Mouse (Mus musculus): ENCODE data around the gene Cxcl15. TPM values are rescaled to one million over a fixed set of nuclear protein-coding genes. Genes with fewer than 3 reads are reported as not detected.
"Not testable (repeated sequence)": the region's sequence is repeated elsewhere in the genome, so short reads cannot be mapped to it uniquely, and the experiment has no call there.

Gene Cxcl15
- polyA plus RNA-seq, 2 experiments, result 0.09 to 0.33 TPM

DNA sequence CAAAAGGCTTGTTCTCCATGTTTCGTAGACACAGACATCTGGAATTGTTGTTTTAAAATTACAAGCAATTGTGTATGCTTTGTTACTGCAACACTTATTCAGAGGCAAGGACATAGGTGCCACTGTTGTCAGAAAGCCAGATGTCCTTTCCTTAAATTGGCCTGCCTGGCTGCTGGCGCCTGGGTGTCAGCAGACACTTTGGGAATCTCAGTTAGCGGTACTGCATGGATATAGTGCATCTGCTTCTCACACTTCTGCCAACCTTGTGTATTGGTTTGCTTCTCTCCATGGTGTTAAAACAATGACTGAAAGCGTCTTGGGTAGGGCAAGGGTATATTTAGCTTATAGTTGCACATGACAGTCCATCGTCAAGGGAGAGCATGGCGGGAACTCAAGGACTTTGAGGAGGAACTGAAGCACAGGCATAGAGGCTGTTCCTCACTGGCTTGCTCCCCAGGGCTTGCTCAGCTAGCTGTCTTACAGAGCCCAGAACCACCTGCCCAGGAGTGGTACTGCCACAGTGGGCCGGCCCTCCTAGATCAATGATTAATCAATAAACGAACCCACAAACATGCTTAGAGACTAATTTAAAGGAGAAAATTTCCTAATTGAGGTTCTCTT is 38.5 kb downstream of the Cxcl15 start:
- Histone ChIP-seq H3K4me3 (replicated peaks; ENCODE audit: low read length) (no peak overlapping the region), H3K27ac (replicated peaks; ENCODE audit: low read depth, low read length) (peak overlapping the region; percentile 58; the same call in 1 of the 2 replicates), H3K9me3 (ENCODE audit: control insufficient read depth, low read length) (no peaks in the 10 kb centered on the region), H3K36me3 (ENCODE audit: control insufficient read depth, insufficient read depth, low read length) (no peaks in the 10 kb centered on the region), H3K4me1 (ENCODE audit: control insufficient read depth, insufficient read depth, low read length) (peaks cover 3% of the 10 kb centered on the region; the same call in 1 of the 2 replicates), H3K9ac (ENCODE audit: low read depth, low read length, severe bottlenecking) (no peak overlapping the region), H3K4me2 (replicated peaks; ENCODE audit: low read depth, low read length, severe bottlenecking) (no peak overlapping the region), H3K27me3 (ENCODE audit: control insufficient read depth, insufficient read depth, low read length) (no peaks in the 10 kb centered on the region)
- ATAC-seq (ENCODE audit: low FRiP score, low read depth), result 0 out of 2 replicates have a peak, but pooled peaks have one; percentile 57
- no peak for DNase-seq (ENCODE audit: low spot score)
- TF ChIP-seq POLR2A (IDR thresholded peaks at IDR 0.05; ENCODE audit: borderline replicate concordance, extremely low read depth, insufficient read depth, insufficient read length), result no peak
- WGBS, result 72% methylated on average over 8 of the region's 8 CpGs

DNA sequence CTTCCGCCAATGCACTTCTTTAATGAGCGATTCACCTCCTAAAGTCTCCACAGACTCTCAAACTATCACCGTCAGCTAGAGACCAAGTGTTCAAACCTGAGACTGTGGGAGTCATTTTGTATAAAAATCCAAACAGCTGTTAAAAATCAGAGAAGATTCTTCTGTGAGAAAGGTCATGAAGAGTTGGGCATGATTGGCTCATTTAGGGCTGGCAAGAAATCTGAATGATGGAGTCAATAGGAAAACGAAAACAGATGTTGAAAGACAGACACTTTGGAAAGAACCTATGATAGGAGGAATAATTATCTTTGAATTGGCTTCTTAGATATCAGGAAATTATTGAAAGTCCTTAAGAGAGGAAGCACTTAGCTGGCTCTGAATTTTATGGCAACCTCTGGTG is 40.1 kb downstream of the Cxcl15 start:
- DNase-seq (ENCODE audit: low spot score), result no peak
- no peak for TF ChIP-seq POLR2A (IDR thresholded peaks at IDR 0.05; ENCODE audit: borderline replicate concordance, extremely low read depth, insufficient read depth, insufficient read length)
- no peaks in the 10 kb centered on the region for H3K9me3 ChIP-seq (ENCODE audit: control insufficient read depth, low read length)
- ATAC-seq (ENCODE audit: low FRiP score, low read depth), result no peak
- no peak overlapping the region for H3K4me2 ChIP-seq (replicated peaks; ENCODE audit: low read depth, low read length, severe bottlenecking)
- no peak overlapping the region for H3K9ac ChIP-seq (ENCODE audit: low read depth, low read length, severe bottlenecking)
- H3K4me1 ChIP-seq (ENCODE audit: control insufficient read depth, insufficient read depth, low read length), result peaks cover 3% of the 10 kb centered on the region; the same call in 1 of the 2 replicates
- 78% methylated on average over 4 of the region's 4 CpGs for WGBS
- no peaks in the 10 kb centered on the region for H3K27me3 ChIP-seq (ENCODE audit: control insufficient read depth, insufficient read depth, low read length)
- H3K4me3 ChIP-seq (replicated peaks; ENCODE audit: low read length), result no peak overlapping the region
- no peaks in the 10 kb centered on the region for H3K36me3 ChIP-seq (ENCODE audit: control insufficient read depth, insufficient read depth, low read length)
- H3K27ac ChIP-seq (replicated peaks; ENCODE audit: low read depth, low read length), result no peak overlapping the region

GRCm38 (mm10) chr5:90838582-90838981 is 44.2 kb downstream of the Cxcl15 start:
- no peak overlapping the region for H3K4me3 ChIP-seq (replicated peaks; ENCODE audit: low read length)
- ATAC-seq (ENCODE audit: low FRiP score, low read depth) (no peak), DNase-seq (ENCODE audit: low spot score) (no peak)
- H3K27ac ChIP-seq (replicated peaks; ENCODE audit: low read depth, low read length), result no peak overlapping the region
- no peaks in the 10 kb centered on the region for H3K4me1 ChIP-seq (ENCODE audit: control insufficient read depth, insufficient read depth, low read length)
- H3K36me3 ChIP-seq (ENCODE audit: control insufficient read depth, insufficient read depth, low read length), result no peaks in the 10 kb centered on the region
- H3K27me3 ChIP-seq (ENCODE audit: control insufficient read depth, insufficient read depth, low read length), result no peaks in the 10 kb centered on the region
- TF ChIP-seq POLR2A (IDR thresholded peaks at IDR 0.05; ENCODE audit: borderline replicate concordance, extremely low read depth, insufficient read depth, insufficient read length), result no peak
- 68% methylated on average over 5 of the region's 5 CpGs for WGBS
- no peak overlapping the region for H3K9ac ChIP-seq (ENCODE audit: low read depth, low read length, severe bottlenecking)
- H3K9me3 ChIP-seq (ENCODE audit: control insufficient read depth, low read length), result no peaks in the 10 kb centered on the region
- H3K4me2 ChIP-seq (replicated peaks; ENCODE audit: low read depth, low read length, severe bottlenecking), result no peak overlapping the region

DNA sequence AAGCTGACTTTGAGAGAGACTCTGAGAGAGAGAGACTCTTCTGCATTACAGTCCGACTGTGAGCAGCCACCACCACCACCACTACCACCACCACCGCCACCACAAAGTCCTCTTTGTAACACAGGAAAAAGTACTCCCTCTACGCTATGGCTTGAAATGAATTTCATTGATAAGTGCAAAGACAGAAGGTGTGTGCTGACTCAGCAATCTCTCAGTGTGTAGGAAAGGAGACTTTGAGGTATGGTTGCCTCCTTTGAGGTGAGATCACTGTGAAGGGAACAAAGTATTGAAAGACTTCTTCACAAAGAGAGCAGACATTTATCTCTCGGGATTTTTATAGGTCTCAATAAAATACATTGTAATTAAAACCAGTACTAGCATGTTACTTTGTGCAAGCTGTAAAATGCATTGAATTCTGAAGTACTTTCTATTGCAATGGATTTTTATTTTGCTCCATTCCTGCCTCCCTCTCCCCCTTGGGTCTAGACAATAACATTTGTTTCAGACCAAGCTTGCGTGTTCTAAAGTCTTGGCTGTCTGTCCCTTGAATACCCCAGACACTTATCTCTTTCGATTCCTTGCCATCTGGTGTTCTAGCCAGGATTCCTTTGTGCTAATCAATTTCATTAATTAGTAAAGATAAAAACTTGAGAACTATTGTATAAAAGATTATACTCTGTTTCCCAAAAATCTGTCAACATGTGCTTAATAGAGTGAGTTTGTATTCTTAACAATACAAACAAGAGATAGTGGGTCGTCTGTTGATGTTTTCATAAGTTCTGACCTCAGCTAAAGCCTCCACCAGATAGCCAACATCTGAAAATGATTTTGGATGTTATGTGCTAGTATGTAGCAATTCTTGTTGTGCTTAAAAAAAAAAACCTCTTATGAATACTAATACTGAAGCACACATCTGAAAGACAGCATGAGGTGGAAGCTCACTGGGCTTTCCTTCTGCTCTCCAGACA is 46.9 kb downstream of the Cxcl15 start:
- DNase-seq (ENCODE audit: low spot score) (peak; percentile 33), ATAC-seq (ENCODE audit: low FRiP score, low read depth) (no peak; the same call in 1 of the 2 replicates)
- no peaks in the 10 kb centered on the region for H3K4me1 ChIP-seq (ENCODE audit: control insufficient read depth, insufficient read depth, low read length)
- TF ChIP-seq POLR2A (IDR thresholded peaks at IDR 0.05; ENCODE audit: borderline replicate concordance, extremely low read depth, insufficient read depth, insufficient read length), result no peak
- no peak overlapping the region for H3K9ac ChIP-seq (ENCODE audit: low read depth, low read length, severe bottlenecking)
- H3K27me3 ChIP-seq (ENCODE audit: control insufficient read depth, insufficient read depth, low read length), result no peaks in the 10 kb centered on the region
- 59% methylated on average over 7 of the region's 7 CpGs for WGBS
- no peaks in the 10 kb centered on the region for H3K9me3 ChIP-seq (ENCODE audit: control insufficient read depth, low read length)
- no peaks in the 10 kb centered on the region for H3K36me3 ChIP-seq (ENCODE audit: control insufficient read depth, insufficient read depth, low read length)
- H3K27ac ChIP-seq (replicated peaks; ENCODE audit: low read depth, low read length), result no peak overlapping the region
- no peak overlapping the region for H3K4me2 ChIP-seq (replicated peaks; ENCODE audit: low read depth, low read length, severe bottlenecking)
- H3K4me3 ChIP-seq (replicated peaks; ENCODE audit: low read length), result no peak overlapping the region

DNA sequence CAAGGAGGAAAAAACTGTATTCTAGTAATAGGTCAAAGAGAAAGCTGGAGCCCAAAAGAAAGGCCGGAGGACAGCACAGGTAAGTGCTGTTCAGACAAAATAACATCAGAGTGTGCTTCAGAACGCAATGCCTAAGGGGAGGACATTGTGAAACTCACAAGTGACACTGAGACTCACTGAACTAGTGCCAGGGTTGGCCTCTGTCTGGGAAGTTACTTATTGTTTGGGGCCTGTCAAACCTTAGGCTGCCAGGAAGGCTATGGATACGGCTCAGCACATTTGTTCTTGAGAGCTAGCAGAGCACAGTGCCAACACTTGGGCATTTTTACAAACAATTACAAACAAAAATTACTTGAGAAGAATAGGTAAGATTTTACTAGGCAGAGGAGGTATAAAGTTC is 49.6 kb downstream of the Cxcl15 start:
- no peak for ATAC-seq (ENCODE audit: low FRiP score, low read depth)
- 79% methylated on average over 3 of the region's 3 CpGs for WGBS
- TF ChIP-seq POLR2A (IDR thresholded peaks at IDR 0.05; ENCODE audit: borderline replicate concordance, extremely low read depth, insufficient read depth, insufficient read length), result no peak

GRCm38 (mm10) chr5:90850096-90850495 is 55.8 kb downstream of the Cxcl15 start:
- WGBS, result 86% methylated on average over 7 of the region's 7 CpGs
- H3K36me3 ChIP-seq (ENCODE audit: control insufficient read depth, insufficient read depth, low read length); H3K4me3 ChIP-seq (replicated peaks; ENCODE audit: low read length); ATAC-seq (ENCODE audit: low FRiP score, low read depth); H3K9me3 ChIP-seq (ENCODE audit: control insufficient read depth, low read length); H3K27me3 ChIP-seq (ENCODE audit: control insufficient read depth, insufficient read depth, low read length); H3K27ac ChIP-seq (replicated peaks; ENCODE audit: low read depth, low read length); H3K9ac ChIP-seq (ENCODE audit: low read depth, low read length, severe bottlenecking); H3K4me2 ChIP-seq (replicated peaks; ENCODE audit: low read depth, low read length, severe bottlenecking); H3K4me1 ChIP-seq (ENCODE audit: control insufficient read depth, insufficient read depth, low read length); DNase-seq (ENCODE audit: low spot score): not testable (repeated sequence)

More for the DNA sequence above, 49.6 kb downstream of the Cxcl15 start:
- DNase-seq (ENCODE audit: low spot score), result no peak
- H3K4me2 ChIP-seq (replicated peaks; ENCODE audit: low read depth, low read length, severe bottlenecking), result no peak overlapping the region
- no peak overlapping the region for H3K4me3 ChIP-seq (replicated peaks; ENCODE audit: low read length)
- no peak overlapping the region for H3K9ac ChIP-seq (ENCODE audit: low read depth, low read length, severe bottlenecking)
- H3K4me1 ChIP-seq (ENCODE audit: control insufficient read depth, insufficient read depth, low read length), result no peaks in the 10 kb centered on the region
- H3K27me3 ChIP-seq (ENCODE audit: control insufficient read depth, insufficient read depth, low read length), result no peaks in the 10 kb centered on the region
- no peak overlapping the region for H3K27ac ChIP-seq (replicated peaks; ENCODE audit: low read depth, low read length)
- no peaks in the 10 kb centered on the region for H3K36me3 ChIP-seq (ENCODE audit: control insufficient read depth, insufficient read depth, low read length)
- no peaks in the 10 kb centered on the region for H3K9me3 ChIP-seq (ENCODE audit: control insufficient read depth, low read length)

DNA sequence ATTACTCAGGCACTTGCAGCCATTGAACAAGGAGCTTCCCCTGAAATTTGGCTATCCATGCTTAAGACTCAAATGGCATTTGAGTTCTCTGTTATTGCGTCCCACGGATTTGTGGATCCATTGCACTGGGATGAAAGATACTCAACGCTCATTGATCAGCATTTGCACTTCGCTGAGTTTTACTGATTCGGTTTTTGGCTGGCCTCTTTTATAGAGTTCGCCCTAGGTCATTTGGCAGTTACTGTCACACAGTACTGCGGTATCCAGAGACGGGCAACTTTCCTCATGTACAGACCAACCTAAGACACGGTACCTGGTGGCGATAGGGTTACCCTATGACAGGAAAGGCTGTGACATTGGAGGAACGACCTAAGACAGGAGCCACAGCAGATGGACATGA is 57.1 kb downstream of the Cxcl15 start:
- H3K27ac ChIP-seq (replicated peaks; ENCODE audit: low read depth, low read length); H3K36me3 ChIP-seq (ENCODE audit: control insufficient read depth, insufficient read depth, low read length); H3K4me2 ChIP-seq (replicated peaks; ENCODE audit: low read depth, low read length, severe bottlenecking); DNase-seq (ENCODE audit: low spot score); H3K4me3 ChIP-seq (replicated peaks; ENCODE audit: low read length); ATAC-seq (ENCODE audit: low FRiP score, low read depth); H3K9me3 ChIP-seq (ENCODE audit: control insufficient read depth, low read length); H3K9ac ChIP-seq (ENCODE audit: low read depth, low read length, severe bottlenecking); H3K27me3 ChIP-seq (ENCODE audit: control insufficient read depth, insufficient read depth, low read length); H3K4me1 ChIP-seq (ENCODE audit: control insufficient read depth, insufficient read depth, low read length): not testable (repeated sequence)
- 92% methylated on average over 11 of the region's 11 CpGs for WGBS
